Mouse (Mus musculus): ENCODE measurements around the gene Tdrd9. TPM values are rescaled to one million over a fixed set of nuclear protein-coding genes. Genes with fewer than 3 reads are reported as not detected.
"Not testable (repeated sequence)": the region's sequence is repeated elsewhere in the genome, so short reads cannot be mapped to it uniquely, and the experiment has no call there.

The Tdrd9 gene
- under 1 TPM; 0.33 to 0.41 TPM for total RNA-seq (2021)
- long read RNA-seq, partial matches to known transcripts: 0 of 1 reads
- long read RNA-seq, other reads (novel, unspliced or antisense): 1 of 1 reads

DNA sequence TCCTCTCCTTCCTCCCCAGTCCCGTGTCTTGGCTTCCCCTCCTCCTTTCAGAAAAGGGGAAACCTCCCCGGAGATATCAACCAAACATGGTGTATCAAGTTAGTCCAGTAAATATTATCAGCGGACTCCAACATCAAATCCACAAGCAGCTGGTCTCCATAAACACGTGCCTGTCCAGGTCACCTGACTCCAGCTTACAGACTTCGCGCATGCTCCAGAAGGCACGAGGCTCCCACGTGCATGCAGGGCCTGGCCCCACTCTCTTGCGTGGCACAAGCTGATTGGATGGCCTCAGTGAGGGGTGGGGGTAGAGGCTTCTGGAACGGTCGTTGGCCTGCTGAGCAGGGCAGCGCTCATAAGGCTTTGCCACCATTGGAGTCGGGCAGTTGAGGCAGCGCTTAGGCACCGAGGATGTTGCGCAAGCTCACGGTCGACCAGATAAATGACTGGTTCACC lies at the start of gene Tdrd9:
Tdrd9 (plus strand) TSS at position 329 of the 456 bp plus-strand sequence.
- no peak for DNase-seq (ENCODE audit: low spot score in 2 of 2)

DNA sequence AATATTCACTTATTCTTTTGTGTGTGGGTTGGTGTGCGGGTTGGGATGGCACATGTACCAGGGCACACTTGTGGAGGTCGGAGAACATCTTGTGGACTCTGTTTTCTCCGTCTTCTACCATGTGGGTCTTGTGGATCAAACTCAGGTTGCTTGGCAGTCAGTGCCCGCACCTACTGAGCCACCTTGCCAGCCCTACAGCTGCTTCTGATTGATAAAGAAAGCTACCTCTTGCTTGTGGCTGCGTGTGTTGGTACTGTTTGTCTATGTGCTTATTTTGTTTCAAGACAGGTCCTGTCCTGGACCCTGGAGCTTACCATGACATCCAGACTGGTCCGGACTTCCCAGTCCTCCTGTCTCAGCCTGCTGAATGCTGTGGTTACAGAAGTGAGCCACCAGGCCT lies 48.2 kb upstream of the Tdrd9 start:
- DNase-seq (ENCODE audit: low spot score in 2 of 2): no peak

DNA sequence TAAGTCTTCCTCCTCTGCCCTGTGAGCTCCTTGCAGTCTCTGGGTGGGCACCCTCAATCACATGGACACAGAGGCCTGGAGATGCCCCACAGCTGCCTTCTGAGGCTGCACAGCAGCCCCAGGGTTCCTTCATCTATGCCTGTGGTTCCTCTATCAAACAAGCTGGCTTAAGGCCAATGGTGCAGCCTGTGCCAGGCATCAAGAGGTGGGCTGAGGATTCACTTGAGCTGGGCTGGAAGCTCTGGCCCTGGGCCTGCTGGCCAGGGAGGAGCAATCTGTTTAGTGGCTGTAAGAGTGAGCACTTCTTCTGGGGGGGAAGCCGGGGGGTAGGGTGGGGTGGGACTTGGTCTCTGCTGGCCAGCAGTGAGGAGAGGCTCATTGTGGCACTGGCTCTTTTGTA lies 44.0 kb upstream of the Tdrd9 start:
- peak in 1 of 2 experiments; percentile 38 for DNase-seq (ENCODE audit: low spot score in 2 of 2)

DNA sequence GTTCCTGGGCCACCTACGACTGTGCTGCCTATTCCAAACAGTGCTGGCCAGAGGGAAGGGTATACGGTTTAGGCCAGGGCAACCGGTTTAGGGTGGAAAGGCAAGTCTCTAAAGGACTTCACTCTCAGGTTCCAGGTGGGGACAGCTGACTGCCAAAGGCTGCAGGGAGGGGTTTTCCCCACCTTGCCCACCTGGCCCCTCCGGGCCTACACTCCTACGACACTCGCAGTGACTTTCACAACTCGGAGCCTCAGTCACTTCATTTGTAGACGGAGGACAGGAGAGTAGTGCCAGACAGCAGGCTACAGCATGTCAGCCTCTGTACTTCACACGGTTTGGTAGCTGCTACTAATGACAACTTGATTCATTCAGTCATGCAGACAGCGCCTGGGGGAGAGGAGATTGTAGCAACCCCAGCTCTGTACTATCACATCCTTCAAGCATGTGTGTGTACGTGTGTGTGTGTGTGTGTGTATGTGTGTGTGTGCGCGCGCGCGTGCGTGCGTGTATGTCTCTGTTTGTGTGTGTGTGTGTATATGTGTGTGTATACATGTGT lies 42.9 kb upstream of the Tdrd9 start:
- no peak for DNase-seq (ENCODE audit: low spot score in 2 of 2)

DNA sequence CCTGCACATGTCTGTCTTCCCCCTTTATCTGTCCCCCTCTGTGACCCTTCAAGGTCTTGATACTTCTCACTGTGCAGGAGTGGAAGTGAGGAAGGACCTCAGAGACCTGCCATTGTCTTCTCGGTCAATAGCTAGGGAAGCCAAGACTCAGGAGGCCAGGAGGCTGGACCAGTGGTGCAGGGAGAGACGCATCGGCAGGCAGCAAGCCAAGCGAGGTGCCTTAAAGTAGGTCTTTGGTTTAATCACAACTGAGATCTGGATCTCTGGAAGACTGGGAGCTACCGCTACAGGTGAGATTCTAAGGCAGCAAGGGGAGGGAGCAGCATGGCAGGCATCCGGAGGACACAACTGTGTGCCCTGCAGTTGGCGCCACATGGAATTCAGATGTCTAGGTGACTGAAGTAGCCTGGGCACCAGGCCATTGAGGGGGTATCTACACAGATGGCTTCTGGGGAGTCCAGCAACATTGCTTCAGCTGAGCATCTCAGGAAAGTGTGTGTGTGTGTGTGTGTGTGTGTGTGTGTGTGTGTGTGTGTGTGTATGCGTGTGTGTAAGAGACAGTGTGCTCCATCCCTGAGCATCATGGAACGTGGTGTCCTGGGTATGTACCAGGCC lies 39.8 kb upstream of the Tdrd9 start:
- DNase-seq (ENCODE audit: low spot score in 2 of 2): no peak

DNA sequence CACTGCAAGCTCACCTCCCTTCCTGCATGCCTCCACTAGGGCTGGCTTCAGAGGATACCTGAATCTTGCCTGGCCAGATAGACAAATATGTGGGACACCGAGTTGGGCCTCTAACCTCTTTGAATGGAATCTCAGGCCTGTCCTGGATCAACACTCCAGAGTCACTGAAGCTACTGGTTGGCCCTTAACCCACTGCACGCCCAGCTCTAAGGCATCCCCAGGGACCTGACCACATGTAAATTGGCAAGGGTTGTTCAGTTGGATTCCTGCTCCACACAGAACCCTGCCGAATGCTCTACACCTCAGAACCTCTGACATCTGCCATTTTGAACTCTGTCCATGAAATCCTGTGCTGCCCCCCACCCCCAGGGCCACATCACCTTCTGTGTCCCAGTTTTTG lies 38.8 kb upstream of the Tdrd9 start:
- no peak for DNase-seq (ENCODE audit: low spot score in 2 of 2)

DNA sequence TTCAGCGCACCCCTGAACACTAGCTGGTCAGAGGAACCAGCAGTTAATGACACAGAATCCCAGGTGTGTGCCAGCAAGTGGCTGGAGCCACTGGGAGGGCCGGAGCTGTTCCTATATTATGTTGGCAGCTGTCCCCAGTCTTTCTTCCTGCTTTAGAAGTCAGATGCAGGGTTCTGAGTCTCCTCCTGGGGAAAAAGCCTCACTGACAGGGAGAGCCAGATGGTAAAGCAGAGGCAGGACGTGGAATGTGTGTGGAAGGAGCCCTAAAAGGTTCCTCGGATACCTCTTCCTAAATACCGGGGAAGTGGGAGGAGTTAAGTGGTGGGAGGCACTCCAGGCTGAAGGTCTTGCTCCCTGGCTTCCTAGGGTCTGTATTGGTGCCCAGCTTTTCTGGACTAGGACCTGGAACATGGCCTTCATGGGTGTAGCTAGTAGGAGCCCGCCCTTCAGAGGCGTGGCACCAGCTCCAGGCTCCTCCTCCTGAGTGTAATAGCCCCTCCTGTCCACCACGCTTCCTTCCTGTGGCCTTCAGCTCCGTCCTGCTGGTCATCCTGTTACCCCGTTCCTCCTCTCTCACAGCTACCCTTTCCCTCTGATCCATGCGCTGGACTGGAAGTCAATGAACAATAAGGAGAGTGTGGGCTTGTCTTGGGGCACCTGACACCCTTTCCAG lies 38.2 kb upstream of the Tdrd9 start:
- DNase-seq (ENCODE audit: low spot score in 2 of 2): no peak

DNA sequence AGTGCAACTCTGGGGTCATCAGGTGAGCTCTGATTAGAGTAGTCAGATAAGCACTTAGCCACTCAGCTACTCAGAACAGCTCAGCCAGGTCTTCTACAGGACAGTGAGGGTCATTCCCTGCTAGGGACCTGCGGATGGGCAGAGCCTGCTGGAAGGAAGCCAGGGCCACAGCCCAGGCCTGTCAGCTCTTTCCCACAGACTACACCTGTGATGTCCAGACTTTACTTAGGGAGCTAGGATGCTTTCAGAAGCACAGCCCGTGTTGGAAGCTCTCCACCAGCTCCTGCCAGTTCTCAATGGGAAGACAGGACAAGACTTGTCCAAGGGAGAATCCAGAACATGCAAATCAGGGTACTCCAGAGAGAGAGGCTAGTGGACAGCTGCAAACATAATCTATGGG lies 37.4 kb upstream of the Tdrd9 start:
- no peak for DNase-seq (ENCODE audit: low spot score in 2 of 2)

DNA sequence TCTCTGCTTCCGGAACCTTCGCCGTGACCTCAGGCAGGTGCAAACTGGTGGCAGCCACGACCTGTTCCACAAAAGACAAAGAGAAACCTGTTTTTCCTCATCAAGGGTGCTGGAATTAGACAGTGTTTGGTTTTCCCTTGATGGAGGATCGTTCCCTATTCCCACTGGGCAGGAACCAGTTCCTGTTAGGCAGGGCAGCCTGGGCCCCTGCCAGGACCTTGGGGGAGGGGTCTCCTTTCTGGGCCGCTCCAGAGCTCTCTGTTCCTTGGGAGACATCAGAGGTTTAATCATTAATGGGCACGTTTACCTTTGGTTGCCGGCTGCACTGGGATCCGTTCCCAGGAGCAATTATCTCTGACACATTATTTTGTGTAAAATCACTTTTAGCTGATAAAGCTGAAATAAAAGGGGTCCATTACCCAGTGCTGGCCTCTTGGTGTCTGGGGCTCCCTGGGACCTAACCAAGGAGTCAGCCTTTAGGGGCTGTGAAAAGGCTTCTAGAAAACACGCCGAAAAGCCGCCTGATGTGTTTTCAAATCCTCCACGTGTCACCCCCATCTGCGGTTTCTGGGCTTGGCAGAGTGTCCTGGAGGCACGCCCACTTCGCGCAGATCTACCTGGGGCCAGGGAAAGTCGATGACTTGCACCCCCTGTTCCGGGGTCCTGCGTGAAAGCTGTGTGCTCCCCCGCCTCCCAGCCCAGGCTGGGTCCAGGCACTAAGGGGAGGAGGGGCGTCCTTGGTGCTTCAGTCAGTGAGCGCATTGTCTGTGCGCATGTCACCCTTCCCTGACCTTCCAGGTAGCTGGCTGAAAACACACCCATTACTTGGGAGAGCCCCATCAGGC lies 34.4 kb upstream of the Tdrd9 start:
- peak; percentile 52 to 62 for DNase-seq (ENCODE audit: low spot score in 2 of 2)

DNA sequence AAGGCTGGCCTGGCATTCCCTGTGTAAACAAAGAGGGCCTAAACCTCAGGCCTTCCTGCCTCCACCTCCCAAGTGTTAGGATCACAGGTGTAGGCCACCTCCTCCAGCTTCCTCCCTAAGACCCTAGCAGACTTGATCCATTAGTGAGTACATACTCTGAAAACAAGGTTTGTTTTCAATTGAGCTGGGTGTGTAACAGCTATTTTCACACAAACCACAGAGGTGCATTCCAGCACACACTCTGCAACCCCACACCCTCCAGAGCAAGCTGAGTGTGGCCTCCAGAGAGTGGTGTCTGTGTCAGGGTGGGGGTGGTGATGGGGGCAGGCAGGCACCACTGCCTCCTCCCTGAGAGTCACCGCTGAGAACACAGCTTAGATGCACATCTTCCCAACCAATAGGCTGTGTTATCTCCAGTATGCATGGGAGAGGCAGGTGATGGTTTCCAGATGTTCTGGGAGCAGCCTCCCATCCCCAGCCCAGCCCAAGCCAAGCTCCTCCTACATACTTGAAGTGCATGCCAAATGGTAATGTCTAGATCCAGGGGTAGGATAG lies 32.7 kb upstream of the Tdrd9 start:
- no peak for DNase-seq (ENCODE audit: low spot score in 2 of 2)

DNA sequence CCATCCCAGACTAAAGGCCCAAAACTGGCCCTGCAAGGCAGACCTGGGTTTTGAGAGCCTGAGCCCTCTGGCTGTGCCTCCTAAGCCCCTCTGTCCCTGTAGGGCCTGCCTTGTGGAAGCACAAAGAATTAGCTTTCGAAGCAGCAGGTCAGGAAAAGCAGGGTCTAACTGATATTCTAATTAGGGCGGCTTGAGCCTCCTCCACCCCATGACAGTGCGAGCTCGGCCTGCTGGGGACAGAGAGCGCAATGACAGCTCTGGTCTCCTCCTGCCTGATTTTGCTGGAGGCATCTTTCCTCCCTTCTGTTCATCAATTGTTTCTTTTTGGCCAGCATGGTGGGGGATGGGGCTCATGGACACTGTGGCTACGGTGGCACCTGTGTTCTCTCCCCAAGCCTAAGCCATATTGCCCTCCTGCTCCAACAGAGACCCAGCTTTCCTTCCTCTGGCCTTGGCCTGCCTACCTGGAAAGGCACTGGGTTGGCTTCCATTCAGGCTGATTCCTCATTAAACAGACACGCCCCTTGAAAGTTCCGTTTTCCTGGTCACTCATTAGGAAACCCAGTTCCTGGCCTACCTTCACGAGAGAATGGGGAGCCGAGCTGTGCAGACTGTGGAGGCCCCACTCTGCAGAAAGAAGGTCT lies 27.8 kb upstream of the Tdrd9 start:
- no peak for DNase-seq (ENCODE audit: low spot score in 2 of 2)

DNA sequence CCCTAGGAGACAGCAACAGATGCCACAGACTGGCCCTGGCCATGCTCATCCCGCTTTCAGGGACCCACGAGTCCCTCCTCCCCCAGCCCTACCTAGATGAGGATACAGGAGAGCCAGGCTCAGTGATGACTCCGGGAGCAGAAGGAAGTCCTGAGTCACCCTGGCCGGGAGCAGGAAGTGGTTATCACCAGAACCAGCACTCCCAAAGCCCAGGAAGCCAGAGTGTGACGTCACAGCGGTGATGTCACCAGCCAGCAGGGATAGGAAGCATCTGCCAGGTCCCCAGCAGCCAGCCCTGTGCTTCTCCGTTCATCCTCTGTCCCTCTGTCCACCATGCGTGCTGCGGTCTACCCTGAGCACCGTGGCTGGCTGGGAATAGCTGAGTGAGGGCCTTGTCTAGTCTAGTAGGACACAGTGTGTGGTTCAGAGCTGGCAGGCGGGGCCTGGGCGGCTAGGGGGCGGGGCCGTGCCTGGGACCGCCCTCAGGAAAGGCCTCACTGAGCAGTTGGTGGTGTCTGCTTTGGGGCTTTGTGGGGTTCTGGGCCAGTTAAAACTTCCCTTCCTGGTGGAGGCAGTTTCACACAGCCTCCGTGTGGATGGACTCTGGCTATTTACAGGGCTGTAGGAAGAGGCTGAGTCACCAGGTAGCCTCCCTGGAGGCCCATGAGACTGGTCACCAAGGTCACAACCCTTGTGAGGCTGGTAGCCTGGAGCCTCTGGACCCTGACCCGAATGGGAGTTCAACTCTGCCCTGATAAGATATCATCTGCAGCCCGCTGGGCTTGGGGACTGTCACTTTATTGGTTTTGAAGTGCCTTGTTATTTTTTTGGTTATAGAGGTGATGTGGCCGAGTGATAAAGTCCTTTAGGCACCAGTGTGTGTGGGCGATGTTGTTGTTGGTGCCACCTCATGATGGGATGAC lies 27.0 kb upstream of the Tdrd9 start:
- DNase-seq (ENCODE audit: low spot score in 2 of 2): not testable (repeated sequence)

DNA sequence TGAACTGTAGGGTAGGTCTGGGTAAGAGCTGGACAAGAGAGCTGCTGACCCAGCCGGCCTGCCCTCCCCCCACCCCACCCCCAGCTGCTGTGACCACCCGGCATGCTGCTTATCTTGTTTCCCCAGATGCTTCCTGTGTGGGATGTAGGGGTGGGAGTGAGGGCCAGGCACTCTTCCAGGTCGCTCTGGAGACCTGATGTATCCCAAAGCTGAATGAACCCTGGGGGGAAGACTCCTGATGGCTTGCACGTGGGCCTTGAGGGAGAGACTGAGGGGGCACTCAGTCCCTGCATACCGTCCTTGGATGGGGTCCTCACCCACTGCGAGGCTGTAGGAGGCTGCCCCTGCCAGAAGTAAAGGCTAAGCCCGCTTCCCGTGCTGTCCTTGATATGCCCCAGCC lies 26.2 kb upstream of the Tdrd9 start:
- DNase-seq (ENCODE audit: low spot score in 2 of 2): no peak

DNA sequence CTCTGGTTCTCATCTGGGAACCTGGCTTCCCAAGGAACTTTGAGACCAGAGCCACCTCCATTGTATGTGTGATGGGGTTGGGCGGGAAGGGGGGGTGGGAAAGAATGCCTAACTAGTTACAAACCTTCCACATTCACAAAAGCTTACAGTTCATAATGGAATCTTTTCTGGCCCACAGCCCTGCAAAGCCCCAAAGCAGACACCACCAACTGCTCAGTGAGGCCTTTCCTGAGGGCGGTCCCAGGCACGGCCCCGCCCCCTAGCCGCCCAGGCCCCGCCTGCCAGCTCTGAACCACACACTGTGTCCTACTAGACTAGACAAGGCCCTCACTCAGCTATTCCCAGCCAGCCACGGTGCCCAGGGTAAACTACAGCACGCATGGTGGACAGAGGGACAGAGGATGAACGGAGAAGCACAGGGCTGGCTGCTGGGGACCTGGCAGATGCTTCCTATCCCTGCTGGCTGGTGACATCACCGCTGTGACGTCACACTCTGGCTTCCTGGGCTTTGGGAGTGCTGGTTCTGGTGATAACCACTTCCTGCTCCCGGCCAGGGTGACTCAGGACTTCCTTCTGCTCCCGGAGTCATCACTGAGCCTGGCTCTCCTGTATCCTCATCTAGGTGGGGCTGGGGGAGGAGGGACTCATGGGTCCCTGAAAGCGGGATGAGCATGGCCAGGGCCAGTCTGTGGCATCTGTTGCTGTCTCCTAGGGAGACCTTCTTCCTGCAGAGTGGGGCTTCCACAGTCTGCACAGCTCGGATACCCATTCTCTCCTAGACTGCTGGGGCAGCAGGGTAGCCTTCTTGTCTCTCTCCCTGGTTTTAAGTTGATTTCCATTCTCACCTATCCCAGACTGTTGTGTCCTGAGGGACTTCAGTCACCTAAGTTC lies 25.3 kb upstream of the Tdrd9 start:
- DNase-seq (ENCODE audit: low spot score in 2 of 2): not testable (repeated sequence)

DNA sequence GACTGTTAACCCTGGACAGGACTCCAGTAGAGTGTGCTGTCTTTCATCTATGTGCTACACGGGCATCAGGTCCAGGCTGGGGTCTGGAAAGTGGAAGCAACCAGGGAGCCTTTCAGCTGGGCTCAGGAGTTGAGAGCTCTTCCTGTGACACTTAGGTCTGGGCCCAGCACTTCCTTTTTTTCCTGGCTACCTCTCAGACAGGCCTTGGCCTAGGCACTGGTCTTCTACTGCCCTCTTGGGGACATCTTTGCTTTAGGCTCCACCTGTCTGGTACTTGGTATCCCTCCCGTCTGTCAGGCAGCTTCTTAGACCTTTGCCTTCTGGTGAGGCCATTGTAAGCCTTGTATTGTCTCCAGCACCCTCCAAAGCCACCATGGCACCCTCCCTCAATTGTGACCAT lies 24.6 kb upstream of the Tdrd9 start:
- DNase-seq (ENCODE audit: low spot score in 2 of 2): peak in 1 of 2 experiments; percentile 46

DNA sequence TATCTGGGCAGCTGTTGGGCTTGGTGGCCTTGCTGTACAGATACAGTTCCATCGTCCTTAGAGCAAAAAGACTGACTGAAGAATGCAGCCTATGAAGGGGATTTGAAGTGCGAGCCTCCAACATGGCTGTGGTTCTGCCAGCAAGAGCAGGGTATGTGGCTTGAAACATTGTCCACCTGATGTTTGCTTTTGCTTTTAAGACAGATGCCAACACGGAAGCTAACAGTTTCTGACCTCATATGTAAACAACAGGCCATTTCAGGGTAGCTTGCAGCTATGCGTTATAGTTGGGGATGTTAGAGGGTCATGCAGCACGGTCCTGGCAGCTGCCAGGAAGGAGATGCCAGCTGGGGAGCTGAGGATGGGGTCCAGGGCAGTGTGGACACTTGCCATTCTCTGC lies 20.9 kb upstream of the Tdrd9 start:
- DNase-seq (ENCODE audit: low spot score in 2 of 2): no peak

DNA sequence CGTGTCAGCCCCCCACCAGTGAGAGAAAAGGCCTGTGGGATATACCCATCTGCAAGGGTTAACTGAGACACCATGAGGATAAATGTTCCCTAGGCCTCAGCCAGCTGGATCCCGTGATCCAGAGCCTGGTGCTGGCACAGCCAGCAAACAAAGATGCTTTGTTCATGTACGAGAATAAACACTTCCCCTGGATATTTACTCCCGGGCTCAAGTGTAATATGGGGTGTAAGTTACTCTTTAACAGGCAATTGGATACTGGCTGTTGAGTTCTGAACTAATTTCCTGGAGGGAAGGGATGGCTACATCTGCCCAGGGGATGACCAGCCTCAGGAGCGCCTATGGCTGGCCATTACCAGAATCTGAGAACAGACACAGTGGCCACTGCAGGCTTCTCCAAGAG lies 19.7 kb upstream of the Tdrd9 start:
- no peak for DNase-seq (ENCODE audit: low spot score in 2 of 2)

DNA sequence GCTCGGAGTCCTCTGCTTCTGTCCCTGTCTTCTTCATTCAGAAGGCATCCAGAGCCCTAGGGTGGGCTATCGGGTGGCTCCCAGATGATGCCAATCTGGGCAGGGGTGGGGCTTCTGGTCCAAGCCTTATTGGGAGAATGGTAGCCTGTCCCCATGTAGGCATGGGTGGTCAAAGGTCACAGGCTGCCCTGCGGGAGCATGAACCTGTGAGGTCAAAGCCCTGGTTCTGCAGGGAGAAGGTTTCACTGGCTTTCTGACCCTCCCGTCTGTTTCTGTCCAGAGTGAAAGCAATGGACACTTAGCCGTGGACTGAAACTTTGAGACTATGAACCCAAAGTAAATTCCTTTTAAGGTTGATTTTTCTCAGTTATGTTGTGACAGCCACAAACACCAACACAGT lies 15.2 kb upstream of the Tdrd9 start:
- no peak for DNase-seq (ENCODE audit: low spot score in 2 of 2)

All from layer of hippocampus, postnatal 10 days (tissue).